ENCODE assay signal across 8 mouse cellular contexts in the genomic region with DNA sequence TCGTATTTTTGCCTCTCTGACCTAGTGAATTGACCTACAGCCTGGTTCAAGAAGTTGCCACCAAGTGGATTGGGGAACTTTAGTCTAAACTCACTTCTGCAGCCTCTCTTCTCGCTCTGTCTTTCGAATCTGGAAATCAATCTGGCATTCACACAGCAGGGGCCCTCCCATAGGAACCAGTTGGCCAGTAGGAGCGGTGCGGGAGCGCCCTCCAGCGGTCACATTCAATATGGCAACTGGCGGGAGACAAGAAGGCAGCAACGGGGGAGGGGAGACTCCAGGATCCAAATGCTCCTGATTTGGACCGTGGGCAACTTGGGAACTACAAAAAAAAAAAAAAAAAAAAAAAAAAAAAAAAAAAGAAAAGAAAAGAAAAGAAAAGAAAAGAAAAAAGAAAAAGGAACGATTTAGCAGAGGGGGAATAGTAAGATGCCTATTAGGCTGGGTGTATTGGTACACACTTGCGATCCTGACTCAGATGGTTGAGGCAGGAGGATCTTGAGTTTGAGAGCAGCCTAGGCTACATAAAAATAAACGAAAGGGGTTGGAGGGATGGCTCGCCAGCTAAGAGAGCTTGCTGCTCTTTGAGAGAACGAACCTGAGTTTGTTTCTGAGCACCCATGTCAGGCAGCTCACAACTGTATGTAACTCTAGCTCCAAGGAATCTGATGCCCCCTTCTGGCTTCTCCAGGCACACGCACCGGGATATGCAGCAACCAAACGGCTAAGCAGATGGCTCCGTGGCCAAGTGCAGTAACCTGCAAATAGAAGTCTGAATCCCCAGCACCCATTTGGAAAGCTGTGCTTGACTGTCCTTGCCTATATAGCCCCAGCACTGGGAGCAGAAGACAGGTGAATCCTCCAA. TPM values are rescaled to one million over a fixed set of nuclear protein-coding genes. Genes with fewer than 3 reads are reported as not detected.
DNase-seq lines count a peak whose midpoint lies in the region; ATAC-seq and TF ChIP-seq lines count a peak whose summit lies in the region.

No protein-coding gene starts in this region.

- no peak overlapping the region for H3K4me2 ChIP-seq in embryonic facial prominence, embryonic 12.5 days (replicated peaks)
- peak overlapping the region; percentile 11; the same call in 1 of the 2 replicates for H3K4me2 ChIP-seq in heart, embryonic 11.5 days
- 0 out of 2 replicates have a peak overlapping the region, but pooled peaks have one; percentile 13 for H3K4me2 ChIP-seq in kidney, embryonic 16.5 days (replicated peaks; ENCODE audit: low read depth, low read length)
- peak overlapping the region; percentile 25 for H3K4me2 ChIP-seq in stomach, embryonic 15.5 days

- ATAC-seq in embryonic facial prominence, embryonic 12.5 days (ENCODE audit: insufficient number of reproducible peaks, insufficient read depth, low FRiP score, low TSS enrichment): no peak
- no peak for ATAC-seq in heart, embryonic 11.5 days (replicated peaks; ENCODE audit: insufficient number of reproducible peaks, low FRiP score, low TSS enrichment)
- ATAC-seq in kidney, embryonic 16.5 days (ENCODE audit: low FRiP score, low TSS enrichment): no peak
- ATAC-seq in stomach, embryonic 15.5 days (ENCODE audit: insufficient read depth, low FRiP score, low read depth): no peak

- peaks cover 56% of the 10 kb centered on the region for H3K4me1 ChIP-seq in embryonic facial prominence, embryonic 12.5 days
- H3K4me1 ChIP-seq in heart, embryonic 11.5 days (ENCODE audit: control insufficient read depth, insufficient read depth, low read length): peaks cover 49% of the 10 kb centered on the region
- peaks cover 70% of the 10 kb centered on the region for H3K4me1 ChIP-seq in kidney, embryonic 16.5 days (ENCODE audit: insufficient read depth, low read length)
- H3K4me1 ChIP-seq in liver, adult 2 months (ENCODE audit: control insufficient read depth, insufficient read depth, low read length): peaks cover 12% of the 10 kb centered on the region
- peaks cover 58% of the 10 kb centered on the region for H3K4me1 ChIP-seq in stomach, embryonic 15.5 days

- H3K79me2 ChIP-seq in liver, adult 2 months (ENCODE audit: control insufficient read depth, insufficient read depth, low read length): no peaks in the 10 kb centered on the region

- H3K27me3 ChIP-seq in embryonic facial prominence, embryonic 12.5 days: no peaks in the 10 kb centered on the region
- H3K27me3 ChIP-seq in heart, embryonic 11.5 days (ENCODE audit: control insufficient read depth, insufficient read depth, low read length): no peaks in the 10 kb centered on the region
- no peaks in the 10 kb centered on the region for H3K27me3 ChIP-seq in kidney, embryonic 16.5 days (ENCODE audit: insufficient read depth, low read length)
- H3K27me3 ChIP-seq in liver, adult 2 months (ENCODE audit: control insufficient read depth, insufficient read depth, low read length): no peaks in the 10 kb centered on the region
- no peaks in the 10 kb centered on the region for H3K27me3 ChIP-seq in stomach, embryonic 15.5 days (replicated peaks)

- H3K9ac ChIP-seq in embryonic facial prominence, embryonic 12.5 days: no peak overlapping the region
- H3K9ac ChIP-seq in heart, embryonic 11.5 days (ENCODE audit: low read depth, low read length): no peak overlapping the region
- H3K9ac ChIP-seq in kidney, embryonic 16.5 days (replicated peaks; ENCODE audit: low read length): 0 out of 2 replicates have a peak overlapping the region, but pooled peaks have one; percentile 16
- no peak overlapping the region for H3K9ac ChIP-seq in liver, adult 2 months (ENCODE audit: low read depth, low read length)
- no peak overlapping the region for H3K9ac ChIP-seq in stomach, embryonic 15.5 days

- H3K9me3 ChIP-seq in embryonic facial prominence, embryonic 12.5 days: no peaks in the 10 kb centered on the region
- H3K9me3 ChIP-seq in heart, embryonic 11.5 days (replicated peaks; ENCODE audit: control insufficient read depth, low read length): no peaks in the 10 kb centered on the region
- H3K9me3 ChIP-seq in kidney, embryonic 16.5 days (ENCODE audit: low read length): no peaks in the 10 kb centered on the region
- H3K9me3 ChIP-seq in stomach, embryonic 15.5 days: no peaks in the 10 kb centered on the region

- no peak for TF ChIP-seq POLR2A in liver, adult 2 months (IDR thresholded peaks at IDR 0.05; ENCODE audit: extremely low read depth, insufficient read depth, low read length)

- no peaks in the 10 kb centered on the region for H3K36me3 ChIP-seq in embryonic facial prominence, embryonic 12.5 days
- no peaks in the 10 kb centered on the region for H3K36me3 ChIP-seq in heart, embryonic 11.5 days (ENCODE audit: control insufficient read depth, insufficient read depth, low read length)
- no peaks in the 10 kb centered on the region for H3K36me3 ChIP-seq in kidney, embryonic 16.5 days (ENCODE audit: insufficient read depth, low read length)
- no peaks in the 10 kb centered on the region for H3K36me3 ChIP-seq in liver, adult 2 months (ENCODE audit: control insufficient read depth, insufficient read depth, low read length)
- H3K36me3 ChIP-seq in stomach, embryonic 15.5 days: no peaks in the 10 kb centered on the region

- H3K27ac ChIP-seq in embryonic facial prominence, embryonic 12.5 days: peak overlapping the region; percentile 26; the same call in 1 of the 2 replicates
- H3K27ac ChIP-seq in heart, embryonic 11.5 days (ENCODE audit: low read depth, low read length): no peak overlapping the region
- peak overlapping the region; percentile 71 for H3K27ac ChIP-seq in kidney, embryonic 16.5 days (ENCODE audit: low read length)
- no peak overlapping the region for H3K27ac ChIP-seq in liver, adult 2 months (replicated peaks; ENCODE audit: insufficient read depth, low read depth, low read length)
- H3K27ac ChIP-seq in stomach, embryonic 15.5 days: peak overlapping the region; percentile 11; the same call in 1 of the 2 replicates

- WGBS in embryonic facial prominence, embryonic 12.5 days: 6% methylated on average over 19 of the region's 19 CpGs
- WGBS in heart, embryonic 11.5 days (ENCODE audit: insufficient replicate concordance): 6% methylated on average over 19 of the region's 19 CpGs
- WGBS in kidney, embryonic 16.5 days: 5% methylated on average over 19 of the region's 19 CpGs
- WGBS in liver, adult 2 months: 8% methylated on average over 19 of the region's 19 CpGs
- WGBS in stomach, embryonic 15.5 days: 5% methylated on average over 19 of the region's 19 CpGs

- peak; percentile 69 for DNase-seq in 3134 (ENCODE audit: extremely low read depth, insufficient read length, low spot score)
- DNase-seq in adrenal gland, postnatal 14 days: peak; percentile 97
- DNase-seq in liver, adult 2 months (ENCODE audit: extremely low read depth, low read depth, low spot score): peak; percentile 75
- DNase-seq in natural killer cell, adult 2 months (ENCODE audit: low spot score in 2 of 2): peak; percentile 79 to 86

- H3K4me3 ChIP-seq in embryonic facial prominence, embryonic 12.5 days: no peak overlapping the region
- H3K4me3 ChIP-seq in heart, embryonic 11.5 days (ENCODE audit: low read depth, low read length): no peak overlapping the region
- no peak overlapping the region; the same call in 1 of the 2 replicates for H3K4me3 ChIP-seq in kidney, embryonic 16.5 days (ENCODE audit: low read length)
- no peak overlapping the region for H3K4me3 ChIP-seq in liver, adult 2 months (ENCODE audit: insufficient read depth, low read depth, low read length)
- H3K4me3 ChIP-seq in stomach, embryonic 15.5 days (replicated peaks): no peak overlapping the region

- peak; percentile 96 for TF ChIP-seq CTCF in liver, adult 2 months (IDR thresholded peaks at IDR 0.05; ENCODE audit: low read depth, low read length)

RNA-seq across cellular contexts. Expression of gene Actg1, which starts 40.5 kb away (rescaled TPM):
- total RNA-seq in adrenal gland, postnatal 14 days (2021): 1,064 and 1,109 TPM in 2 replicates
- 3,148 and 3,183 TPM in 2 replicates for polyA plus RNA-seq in embryonic facial prominence, embryonic 12.5 days (2016; fragmentation: Nextera tagmentation; extraction: Ambion mirVana)
- 1,448 and 1,508 TPM in 2 replicates for polyA plus RNA-seq in heart, embryonic 11.5 days (2014; fragmentation: Nextera tagmentation; extraction: Ambion mirVana)
- 2,803 and 2,860 TPM in 2 replicates for polyA plus RNA-seq in kidney, embryonic 16.5 days (2015; fragmentation: Nextera tagmentation; extraction: Ambion mirVana)
- 68.0 and 123 TPM in 2 replicates for total RNA-seq in liver, adult 2 months (2014; rRNA removed)
- polyA plus RNA-seq in liver, adult 2 months (2012; rRNA removed): 158 and 177 TPM in 2 replicates
- polyA plus RNA-seq in stomach, embryonic 15.5 days (2015; fragmentation: Nextera tagmentation; extraction: Ambion mirVana): 2,501 and 2,557 TPM in 2 replicates

RNA-seq across cellular contexts. Expression of gene Fscn2, which starts 53.5 kb away (rescaled TPM):
- total RNA-seq in adrenal gland, postnatal 14 days (2021): 0.37 and 0.71 TPM in 2 replicates
- polyA plus RNA-seq in embryonic facial prominence, embryonic 12.5 days (2016; fragmentation: Nextera tagmentation; extraction: Ambion mirVana): 0.61 and 0.78 TPM in 2 replicates
- 0.57 TPM in 1 of 2 replicates, not detected in the other for polyA plus RNA-seq in heart, embryonic 11.5 days (2014; fragmentation: Nextera tagmentation; extraction: Ambion mirVana)
- 0.72 and 0.82 TPM in 2 replicates for polyA plus RNA-seq in kidney, embryonic 16.5 days (2015; fragmentation: Nextera tagmentation; extraction: Ambion mirVana)
- total RNA-seq in liver, adult 2 months (2014; rRNA removed): not detected in 2 replicates
- polyA plus RNA-seq in liver, adult 2 months (2012; rRNA removed): not detected in 2 replicates
- 0.49 and 0.85 TPM in 2 replicates for polyA plus RNA-seq in stomach, embryonic 15.5 days (2015; fragmentation: Nextera tagmentation; extraction: Ambion mirVana)

Comparison
In these comparisons a context has a peak if more than half of its experiments do, and no peak if none do; other contexts are left out.
1. H3K27ac ChIP-seq: peak in embryonic facial prominence, embryonic 12.5 days (single experiment), kidney, embryonic 16.5 days (single experiment) and stomach, embryonic 15.5 days (single experiment); none in heart, embryonic 11.5 days (single experiment) and liver, adult 2 months (single experiment).
2. Peak in every context shown above with its lines, with median percentiles within 50 percentile points of each other: DNase-seq.